Mouse (Mus musculus): ENCODE data around the gene Duxbl1. TPM values are rescaled to one million over a fixed set of nuclear protein-coding genes. Genes with fewer than 3 reads are reported as not detected.
A peak's percentile ranks its signal among the peaks of the same experiment; 100 is the strongest.
"Not testable (repeated sequence)": the region's sequence is repeated elsewhere in the genome, so short reads cannot be mapped to it uniquely, and the experiment has no call there.

Gene Duxbl1
- polyA plus RNA-seq (2015; fragmentation: Nextera tagmentation; extraction: Ambion mirVana), result 2.3 and 2.8 TPM in 2 replicates

GRCm38 (mm10) chr14:25978371-25979241, at the start of gene Duxbl1:
TSS of gene Duxbl1 (plus strand) at chr14:25978577.
- Histone ChIP-seq H3K4me2 (replicated peaks) (peak within 1 kb of the TSS; percentile 52), H3K4me3 (peak within 1 kb of the TSS; percentile 31), H3K27ac (peak within 1 kb of the TSS; percentile 88)
- not testable (repeated sequence) for H3K9me3 ChIP-seq, H3K4me1 ChIP-seq, H3K36me3 ChIP-seq, H3K9ac ChIP-seq, H3K27me3 ChIP-seq
- ATAC-seq (ENCODE audit: low FRiP score, low read depth), result peak; percentile 91
- WGBS, result no CpG with 5 or more reads among the region's 25 CpGs

- ATAC-seq (ENCODE audit: low FRiP score, low read depth); H3K4me2 ChIP-seq (replicated peaks); H3K27me3 ChIP-seq; H3K4me1 ChIP-seq; H3K36me3 ChIP-seq; H3K27ac ChIP-seq; H3K9me3 ChIP-seq; H3K9ac ChIP-seq; H3K4me3 ChIP-seq: not testable (repeated sequence)
- no CpG with 5 or more reads among the region's 5 CpGs for WGBS
Observed at GRCm38 (mm10) chr14:25936867-25937630, 41.3 kb upstream of the Duxbl1 start.

GRCm38 (mm10) chr14:25938004-25938403, 40.4 kb upstream of the Duxbl1 start, which contains the start of gene Cphx1:
TSS of gene Cphx1 (plus strand) at chr14:25938304.
- H3K4me1 ChIP-seq; H3K9me3 ChIP-seq; H3K27me3 ChIP-seq; H3K36me3 ChIP-seq; H3K9ac ChIP-seq; ATAC-seq (ENCODE audit: low FRiP score, low read depth); H3K4me3 ChIP-seq; H3K27ac ChIP-seq; H3K4me2 ChIP-seq (replicated peaks): not testable (repeated sequence)
- no CpG with 5 or more reads among the region's 8 CpGs for WGBS

- WGBS, result no CpG with 5 or more reads among the region's 3 CpGs
- not testable (repeated sequence) for ATAC-seq (ENCODE audit: low FRiP score, low read depth); H3K9me3 ChIP-seq; H3K4me1 ChIP-seq; H3K4me2 ChIP-seq (replicated peaks); H3K27ac ChIP-seq; H3K36me3 ChIP-seq; H3K4me3 ChIP-seq; H3K27me3 ChIP-seq; H3K9ac ChIP-seq
Observed at GRCm38 (mm10) chr14:25957861-25958260, 20.5 kb upstream of the Duxbl1 start.

- not testable (repeated sequence) for H3K27me3 ChIP-seq, H3K4me1 ChIP-seq, H3K9me3 ChIP-seq, H3K36me3 ChIP-seq, H3K9ac ChIP-seq
- Histone ChIP-seq H3K4me2 (replicated peaks) (peak overlapping the region; percentile 52), H3K4me3 (peak overlapping the region; percentile 31), H3K27ac (peak overlapping the region; percentile 88)
- ATAC-seq (ENCODE audit: low FRiP score, low read depth), result peak; percentile 51
- under 1% methylated on average over 8 of the region's 13 CpGs for WGBS
Observed at GRCm38 (mm10) chr14:25979242-25979941, 1.0 kb downstream of the Duxbl1 start.

- H3K9ac ChIP-seq; H3K36me3 ChIP-seq; H3K4me1 ChIP-seq; H3K4me2 ChIP-seq (replicated peaks); H3K9me3 ChIP-seq; H3K27me3 ChIP-seq; H3K27ac ChIP-seq; ATAC-seq (ENCODE audit: low FRiP score, low read depth); H3K4me3 ChIP-seq: not testable (repeated sequence)
- 66% methylated on average over 4 of the region's 9 CpGs for WGBS
Observed at GRCm38 (mm10) chr14:25981880-25982279, 3.5 kb downstream of the Duxbl1 start.

- H3K4me3 ChIP-seq; H3K27me3 ChIP-seq; H3K4me1 ChIP-seq; H3K9ac ChIP-seq; H3K4me2 ChIP-seq (replicated peaks); H3K9me3 ChIP-seq; H3K36me3 ChIP-seq; H3K27ac ChIP-seq; ATAC-seq (ENCODE audit: low FRiP score, low read depth): not testable (repeated sequence)
- WGBS, result no CpG with 5 or more reads among the region's 2 CpGs
Observed at GRCm38 (mm10) chr14:26007462-26007861, 29.1 kb downstream of the Duxbl1 start.

GRCm38 (mm10) chr14:26016414-26016813, 38.0 kb downstream of the Duxbl1 start:
- no CpG with 5 or more reads among the region's 7 CpGs for WGBS

GRCm38 (mm10) chr14:26021555-26021954, 43.2 kb downstream of the Duxbl1 start:
- not testable (repeated sequence) for H3K27ac ChIP-seq; H3K4me1 ChIP-seq; H3K4me3 ChIP-seq; H3K9ac ChIP-seq; ATAC-seq (ENCODE audit: low FRiP score, low read depth); H3K9me3 ChIP-seq; H3K4me2 ChIP-seq (replicated peaks); H3K36me3 ChIP-seq; H3K27me3 ChIP-seq
- no CpG with 5 or more reads among the region's 9 CpGs for WGBS

More at GRCm38 (mm10) chr14:26016414-26016813, 38.0 kb downstream of the Duxbl1 start:
- not testable (repeated sequence) for H3K27ac ChIP-seq; H3K36me3 ChIP-seq; H3K4me1 ChIP-seq; H3K27me3 ChIP-seq; ATAC-seq (ENCODE audit: low FRiP score, low read depth); H3K4me3 ChIP-seq; H3K9ac ChIP-seq; H3K4me2 ChIP-seq (replicated peaks); H3K9me3 ChIP-seq

- not testable (repeated sequence) for H3K4me3 ChIP-seq; H3K4me1 ChIP-seq; H3K36me3 ChIP-seq; H3K4me2 ChIP-seq (replicated peaks); H3K9ac ChIP-seq; H3K27ac ChIP-seq; H3K9me3 ChIP-seq; H3K27me3 ChIP-seq; ATAC-seq (ENCODE audit: low FRiP score, low read depth)
- WGBS, result no CpG with 5 or more reads among the region's 6 CpGs
Observed at GRCm38 (mm10) chr14:26022831-26023230, 44.5 kb downstream of the Duxbl1 start.

GRCm38 (mm10) chr14:26025653-26026052, 47.3 kb downstream of the Duxbl1 start:
- H3K27me3 ChIP-seq; H3K36me3 ChIP-seq; ATAC-seq (ENCODE audit: low FRiP score, low read depth); H3K4me3 ChIP-seq; H3K9ac ChIP-seq; H3K4me2 ChIP-seq (replicated peaks); H3K9me3 ChIP-seq; H3K27ac ChIP-seq; H3K4me1 ChIP-seq: not testable (repeated sequence)
- WGBS, result no CpG with 5 or more reads among the region's 12 CpGs

- WGBS, result no CpG with 5 or more reads among the region's 3 CpGs
- H3K27ac ChIP-seq; H3K4me1 ChIP-seq; H3K4me3 ChIP-seq; H3K36me3 ChIP-seq; H3K27me3 ChIP-seq; H3K9ac ChIP-seq; H3K9me3 ChIP-seq; H3K4me2 ChIP-seq (replicated peaks); ATAC-seq (ENCODE audit: low FRiP score, low read depth): not testable (repeated sequence)
Observed at GRCm38 (mm10) chr14:26034364-26034763, 56.0 kb downstream of the Duxbl1 start.

Data from limb, embryonic 13.5 days (tissue).